Mouse (Mus musculus): ENCODE measurements at regions not wholly inside any gene's neighbourhood (a gene's known extent, or its start where the extent isn't known, plus 50 kb on each side); places are given as distances from the start of the nearest gene placed in this dataset.

DNA sequence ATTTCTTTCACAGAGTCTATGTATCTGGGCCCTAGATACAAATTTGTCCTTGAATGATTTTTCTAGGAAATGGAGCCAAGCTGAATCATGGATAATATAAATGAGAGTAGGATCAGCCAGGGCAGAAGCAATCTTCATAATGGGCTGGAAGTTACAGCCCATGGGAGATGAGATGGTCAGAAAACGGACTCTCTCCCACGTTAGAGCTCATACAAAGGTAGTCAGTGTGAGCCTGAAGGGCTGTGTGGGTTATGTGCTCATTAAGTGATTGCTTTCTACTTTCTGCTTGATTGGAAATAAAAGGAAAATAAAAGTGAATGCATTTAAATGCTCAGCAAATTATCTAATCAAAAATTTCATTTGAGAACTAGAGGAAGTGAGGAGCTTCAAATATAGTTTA lies 2017.1 kb upstream of the Pcdh20 start:
- no peak for DNase-seq (ENCODE audit: low spot score in 2 of 2)

- no peak for DNase-seq (ENCODE audit: low spot score in 2 of 2)
Measured at GRCm38 (mm10) chr14:90447971-90448370, 1976.8 kb upstream of the Pcdh20 start.

GRCm38 (mm10) chr14:90432874-90433543 lies 1961.8 kb upstream of the Pcdh20 start:
- DNase-seq (ENCODE audit: low spot score in 2 of 2): peak in 1 of 2 experiments; percentile 6

DNA sequence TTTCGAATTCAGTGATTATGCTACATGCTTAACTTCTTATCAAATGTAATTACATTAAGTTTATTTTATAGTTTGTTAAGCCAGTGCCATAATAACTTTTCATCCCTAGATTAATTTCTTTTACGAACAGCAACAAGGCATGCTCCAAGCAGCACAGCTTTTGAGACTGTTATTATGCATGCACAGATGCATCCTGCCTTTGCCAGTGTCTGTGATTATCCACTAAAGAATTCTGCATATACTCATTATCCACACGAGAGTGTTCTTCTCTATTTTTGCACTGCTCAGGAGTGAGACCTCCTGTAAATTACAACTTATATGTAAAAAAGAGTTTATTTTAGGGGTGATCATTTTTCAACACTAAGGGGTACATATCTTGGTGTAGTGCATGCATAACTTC lies 1941.5 kb upstream of the Pcdh20 start:
- no peak for DNase-seq (ENCODE audit: low spot score in 2 of 2)

GRCm38 (mm10) chr14:90406350-90406749 lies 1935.2 kb upstream of the Pcdh20 start:
- DNase-seq (ENCODE audit: low spot score in 2 of 2): no peak

- no peak for DNase-seq (ENCODE audit: low spot score in 2 of 2)
Measured at GRCm38 (mm10) chr14:90405476-90405875, 1934.3 kb upstream of the Pcdh20 start.

GRCm38 (mm10) chr14:90367256-90367936 lies 1896.2 kb upstream of the Pcdh20 start:
- DNase-seq (ENCODE audit: low spot score in 2 of 2): no peak

DNA sequence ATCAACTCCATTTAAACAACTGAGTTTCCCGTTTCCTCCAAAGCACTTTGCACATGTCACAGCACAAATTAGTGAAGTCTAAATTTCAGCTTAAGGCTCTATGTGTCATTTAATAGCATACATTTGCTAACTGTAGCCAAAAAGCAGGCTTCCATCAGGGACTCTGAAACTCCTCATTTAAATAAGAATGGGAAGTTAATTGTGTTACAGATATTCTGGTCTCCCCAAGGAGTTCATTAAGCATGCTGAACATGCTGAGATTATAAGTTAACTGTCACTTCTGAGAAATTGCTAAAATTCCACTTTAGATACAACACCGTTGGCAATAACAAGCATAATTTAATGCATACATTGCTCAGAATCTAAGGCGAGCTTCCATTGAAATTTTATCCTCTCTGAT lies 1863.3 kb upstream of the Pcdh20 start:
- DNase-seq (ENCODE audit: low spot score in 2 of 2): no peak

DNA sequence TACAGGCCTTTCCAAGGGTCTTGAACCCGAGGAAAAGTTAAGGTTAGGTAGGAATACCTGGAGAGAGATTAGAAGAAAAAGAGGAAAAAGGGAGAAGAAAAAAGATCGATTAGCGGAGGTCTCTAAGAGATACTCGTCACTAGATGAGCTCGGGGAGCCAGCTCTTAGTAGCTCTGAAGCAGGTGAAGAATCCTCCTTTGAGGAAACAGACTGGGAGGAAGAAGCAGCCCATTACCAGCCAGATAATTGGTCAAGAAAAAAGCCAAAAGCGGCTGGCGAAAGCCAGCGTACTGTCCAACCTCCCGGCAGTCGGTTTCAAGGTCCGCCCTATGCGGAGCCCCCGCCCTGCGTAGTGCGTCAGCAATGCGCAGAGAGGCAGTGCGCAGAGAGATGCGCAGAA lies 1824.3 kb upstream of the Pcdh20 start:
- DNase-seq (ENCODE audit: low spot score in 2 of 2): peak; percentile 8 to 18

DNA sequence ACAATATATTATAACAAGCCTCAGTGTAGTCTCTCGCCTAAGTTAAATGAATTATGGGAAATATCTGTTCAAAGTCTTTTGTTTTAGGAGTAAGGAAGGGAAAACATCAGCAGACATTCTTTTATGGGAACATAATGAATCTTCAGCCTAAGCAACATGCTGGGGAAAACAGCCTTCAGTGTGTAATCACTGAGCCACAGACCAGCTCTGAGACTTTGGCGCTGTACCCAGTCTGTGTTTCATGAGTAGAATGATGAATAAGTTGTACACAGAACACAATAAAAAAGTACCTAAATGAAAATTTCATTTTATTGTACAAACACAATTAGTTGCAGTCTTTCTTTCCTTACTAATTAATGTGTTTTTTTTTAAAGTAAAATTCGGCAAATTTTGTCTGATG lies 1774.8 kb upstream of the Pcdh20 start:
- no peak for DNase-seq (ENCODE audit: low spot score in 2 of 2)

DNA sequence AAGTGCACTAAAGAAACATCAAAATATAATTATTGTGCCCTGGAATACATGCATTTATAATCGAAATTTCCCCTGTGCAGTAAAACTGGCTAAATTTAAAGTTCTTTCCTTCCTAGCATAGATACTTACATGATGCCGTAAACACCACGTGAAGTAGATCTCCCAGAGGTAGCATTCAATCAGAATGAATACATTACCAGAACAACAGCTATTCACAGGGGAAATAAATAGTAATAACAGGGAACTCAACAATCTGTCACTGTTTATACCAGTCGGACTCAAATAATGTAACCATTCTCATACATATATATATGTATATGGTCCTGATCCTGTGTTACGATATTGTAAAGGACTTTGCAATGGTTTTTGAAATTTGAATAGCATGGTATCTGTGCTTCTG lies 1761.5 kb upstream of the Pcdh20 start:
- DNase-seq (ENCODE audit: low spot score in 2 of 2): no peak

- no peak for DNase-seq (ENCODE audit: low spot score in 2 of 2)
Measured at GRCm38 (mm10) chr14:90200294-90200693, 1729.1 kb upstream of the Pcdh20 start.

DNA sequence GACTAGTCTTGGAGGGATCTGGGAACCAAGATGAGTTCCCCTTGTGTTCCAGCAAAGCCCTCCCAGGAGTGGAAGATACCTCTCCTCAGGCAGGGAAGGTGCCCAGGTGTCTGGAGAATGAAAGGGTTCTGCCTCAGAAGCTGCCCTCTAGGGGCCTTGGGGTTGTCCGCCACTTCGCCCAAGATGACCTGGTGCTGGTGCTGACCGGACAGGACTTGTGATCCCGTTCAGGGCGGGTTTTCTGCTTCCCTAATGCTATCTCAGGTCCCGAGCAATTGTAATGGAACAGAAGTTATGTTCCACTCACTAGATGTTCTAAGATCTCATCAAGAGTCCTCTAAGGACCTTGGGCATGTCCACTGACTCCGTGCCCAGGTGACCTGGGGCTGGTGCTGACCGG lies 1726.6 kb upstream of the Pcdh20 start:
- DNase-seq (ENCODE audit: low spot score in 2 of 2): no peak

DNA sequence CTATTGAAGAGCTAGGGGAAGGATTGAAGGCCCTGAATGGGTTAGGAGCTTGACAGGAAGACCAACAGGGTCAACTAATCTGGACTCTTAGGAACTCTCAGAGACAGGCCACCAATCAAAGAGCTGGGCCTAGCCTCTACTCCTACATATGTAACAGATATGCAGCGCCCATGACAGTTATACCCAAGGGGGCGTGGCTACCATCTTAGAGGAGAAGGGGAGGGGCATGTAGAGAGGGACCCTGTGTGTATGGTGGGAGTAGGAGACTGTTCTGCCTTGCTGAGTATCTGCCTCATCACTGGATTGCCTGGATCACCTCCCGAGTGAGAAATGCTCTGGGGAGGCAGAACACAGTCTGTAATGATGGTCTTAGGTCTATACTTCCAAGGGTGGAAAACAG lies 1701.5 kb upstream of the Pcdh20 start:
- DNase-seq (ENCODE audit: low spot score in 2 of 2): no peak

Data from thymus, postnatal 10 days (tissue).